Comparison of ENCODE assay signal across 13 mouse cellular contexts in the genomic region with DNA sequence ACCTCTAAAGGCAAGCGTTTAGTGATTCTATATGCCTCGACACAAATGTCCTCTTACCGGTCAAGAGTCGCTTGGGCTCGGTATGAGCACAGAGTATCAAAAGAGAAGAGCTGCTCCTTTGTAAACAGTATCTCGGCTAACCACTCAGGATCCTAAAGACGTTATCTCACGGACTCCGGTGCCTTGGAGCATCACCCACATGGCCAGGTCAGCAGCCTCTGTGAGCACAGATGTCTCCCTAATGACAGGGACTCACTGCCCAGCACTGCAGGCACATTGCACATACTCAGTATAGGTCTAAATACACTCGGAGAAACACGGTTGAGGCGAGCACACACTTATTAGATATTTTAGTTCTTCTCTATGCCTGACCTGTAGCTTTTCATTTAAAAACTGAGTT.
"Had no signal": no experiment of that assay in that cellular context is flagged by ENCODE, and none has a peak within 500 bp of the region (broad histone marks: within the 10 kb centered on the region; RNA-seq: fewer than 3 reads in every experiment).

No protein-coding gene starts in this region.

- DNase-seq: gastrocnemius, postnatal 10 days; gastrocnemius, postnatal 25 days; heart, adult 18-20 months; heart, postnatal 10 days; heart, postnatal 4 days; kidney, adult 18-20 months; kidney, adult 8-10 months; kidney, postnatal 10 days; kidney, postnatal 25 days; kidney, postnatal 4 days; liver; liver, embryonic 13.5 days; liver, postnatal 0 days had no signal
